Mouse (Mus musculus) lung, postnatal 0 days (tissue): Measurements from ENCODE around the gene Zfp248. TPM values are rescaled to one million over a fixed set of nuclear protein-coding genes. Genes with fewer than 3 reads are reported as not detected.

Source experiments
- ATAC-seq: fragments of 200-750 bp; cut with Nextera tagmentation; 2 replicates; pipeline ENCODE4 v1.8.0; 2017; ENCODE audit warnings: moderate library complexity
- DNase-seq: peaks from one replicate; pipeline ENCODE4 v3.0.0-alpha.2; 2016; ENCODE audit warnings: low spot score
- H3K27ac ChIP-seq: fragments of 300-500 bp; sonication (generic); 2 replicates; pipeline ENCODE4 v1.5.1; 2014; ENCODE audit warnings: antibody characterized with exemption, mild to moderate bottlenecking, low read length, mixed read lengths
- H3K27me3 ChIP-seq: fragments of 300-500 bp; sonication (generic); replicated peaks from 2 replicates; pipeline ENCODE4 v1.6.1; 2014; ENCODE audit warnings: low read length, mixed read lengths; ENCODE audit not compliant: insufficient read depth
- H3K36me3 ChIP-seq: fragments of 300-500 bp; sonication (generic); 2 replicates; pipeline ENCODE4 v1.6.1; 2014; ENCODE audit warnings: low read length, mixed read lengths; ENCODE audit not compliant: insufficient read depth
- H3K4me1 ChIP-seq: fragments of 300-500 bp; sonication (generic); 2 replicates; pipeline ENCODE4 v1.6.1; 2014; ENCODE audit warnings: antibody characterized with exemption, low read depth, low read length, mixed read lengths; ENCODE audit not compliant: insufficient read depth
- H3K4me2 ChIP-seq: fragments of 300-500 bp; sonication (generic); replicated peaks from 2 replicates; pipeline ENCODE4 v1.6.1; 2014; ENCODE audit warnings: low read depth, mild to moderate bottlenecking, low read length, moderate library complexity, mixed read lengths
- H3K4me3 ChIP-seq: fragments of 300-500 bp; sonication (generic); 2 replicates; pipeline ENCODE4 v1.5.1; 2014; ENCODE audit warnings: low read depth, low read length
- H3K9ac ChIP-seq: fragments of 300-500 bp; sonication (generic); replicated peaks from 2 replicates; pipeline ENCODE4 v1.6.1; 2014; ENCODE audit warnings: low read depth, mild to moderate bottlenecking
- H3K9me3 ChIP-seq: fragments of 300-500 bp; sonication (generic); 2 replicates; pipeline ENCODE4 v1.6.1; 2016; ENCODE audit warnings: low read length, mixed read lengths
- CTCF ChIP-seq: IDR thresholded peaks from 2 replicates; pipeline ENCODE4 v1.5.1; 2016; ENCODE audit warnings: antibody characterized with exemption, mild to moderate bottlenecking
- EP300 ChIP-seq: IDR thresholded peaks from 2 replicates; pipeline ENCODE4 v1.6.1; 2016; ENCODE audit warnings: antibody characterized with exemption, mild to moderate bottlenecking, control low read depth
- WGBS: fragments of 180-500 bp; shearing (Covaris S2); extraction: QIAGEN DNeasy Blood & Tissue Kit; methylation state at CpG from one replicate; pipeline ENCODE4 v1.1.7; 2014; 5-methylcytosine and 5-hydroxymethylcytosine counted together
- polyA plus RNA-seq: library from polyadenylated mRNA; unstranded; fragments of >200 nt; fragmentation: Nextera tagmentation; extraction: Ambion mirVana; gene quantifications from 2 replicates; pipeline ENCODE4 v1.2.1, GENCODE M21; 2015

Zfp248 gene
- polyA plus RNA-seq, 1 experiment from 2014 or later = 1.8 TPM

DNA sequence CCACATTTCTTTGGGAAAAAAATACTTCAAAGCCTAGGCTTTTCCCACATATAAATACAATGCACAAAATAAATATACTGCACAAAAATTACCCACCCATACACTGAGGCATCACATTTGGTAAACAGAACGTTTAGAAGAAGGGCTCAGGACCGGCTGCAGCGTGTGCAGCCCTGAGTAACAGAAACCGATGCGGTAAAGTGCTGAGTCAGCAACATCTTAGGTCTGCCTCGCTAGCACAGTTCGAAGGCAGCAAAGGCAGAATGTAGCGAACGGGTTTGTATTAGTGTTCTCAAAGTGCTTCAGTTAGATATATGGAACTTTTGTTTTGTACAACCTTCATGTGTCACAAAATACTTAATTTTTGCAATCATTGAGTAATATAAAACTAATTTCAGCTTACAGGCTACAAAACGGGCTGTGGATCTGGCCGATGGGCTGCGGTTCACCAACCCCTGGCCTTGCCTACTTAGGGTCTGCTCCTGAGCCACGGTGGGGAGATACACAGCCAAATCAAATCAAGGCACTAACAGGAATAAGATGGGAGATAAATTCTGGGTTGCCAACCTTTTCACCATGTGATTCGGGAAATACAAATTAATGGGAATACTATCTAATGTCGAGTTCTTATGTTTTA, 6.9 kb upstream of the Zfp248 start:
- WGBS = 81% methylated on average over 15 of the region's 15 CpGs
- H3K9me3 ChIP-seq = no peaks in the 10 kb centered on the region
- no peak overlapping the region for H3K4me3 ChIP-seq
- no peak overlapping the region for H3K9ac ChIP-seq
- H3K36me3 ChIP-seq = peaks cover 5% of the 10 kb centered on the region; the same call in 1 of the 2 replicates
- TF ChIP-seq CTCF = no peak
- TF ChIP-seq EP300 = no peak
- H3K4me2 ChIP-seq = no peak overlapping the region
- H3K4me1 ChIP-seq = no peaks in the 10 kb centered on the region
- ATAC-seq (no peak), DNase-seq (no peak)
- no peak overlapping the region for H3K27ac ChIP-seq
- no peaks in the 10 kb centered on the region for H3K27me3 ChIP-seq

DNA sequence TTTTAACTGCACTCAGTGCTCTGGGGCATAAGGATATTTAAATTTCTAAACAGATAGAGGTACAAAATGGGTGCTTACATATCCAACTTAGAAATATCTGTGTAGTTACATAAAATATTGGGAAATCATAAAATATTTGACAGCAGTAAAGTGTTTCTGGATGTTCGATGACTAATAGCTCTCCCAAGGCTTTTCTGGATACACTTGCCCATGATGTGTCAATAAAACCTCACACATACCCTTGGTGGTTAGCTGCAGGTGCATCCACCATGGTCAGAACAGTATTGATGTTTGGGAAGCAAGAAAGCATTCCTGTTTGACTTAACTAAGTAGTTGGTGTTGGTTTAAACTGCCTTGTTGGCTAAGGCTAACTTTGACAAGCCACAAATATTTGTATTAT, 2.4 kb upstream of the Zfp248 start:
- no peak overlapping the region for H3K4me3 ChIP-seq
- 88% methylated on average over 1 of the region's 1 CpGs for WGBS

DNA sequence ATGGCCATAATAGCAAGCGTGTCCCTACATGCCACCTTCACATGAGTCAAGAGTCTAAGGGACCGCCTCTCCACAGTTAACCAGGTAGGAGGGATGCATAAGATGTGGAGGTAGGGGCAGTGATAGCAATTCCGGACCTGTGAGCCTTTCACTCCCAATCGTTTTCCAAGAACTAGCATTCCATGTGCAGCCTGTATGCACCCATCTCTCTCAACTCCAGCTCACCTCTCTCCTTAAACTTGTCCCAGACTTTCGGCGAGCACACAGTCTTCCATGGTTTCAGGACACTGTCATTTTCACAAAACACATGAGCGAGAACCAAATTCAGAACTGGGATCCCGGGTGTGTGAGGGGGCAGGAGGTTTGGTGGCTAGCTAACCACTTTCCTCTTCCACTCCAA, 876 bp downstream of the Zfp248 start:
- WGBS = 22% methylated on average over 8 of the region's 8 CpGs
- TF ChIP-seq CTCF = no peak
- no peak for TF ChIP-seq EP300
- no peak for DNase-seq
- Histone ChIP-seq H3K27ac (no peak overlapping the region), H3K9ac (peak overlapping the region; percentile 55), H3K36me3 (no peaks in the 10 kb centered on the region), H3K27me3 (no peaks in the 10 kb centered on the region), H3K4me2 (peak overlapping the region; percentile 89), H3K4me1 (no peaks in the 10 kb centered on the region), H3K9me3 (no peaks in the 10 kb centered on the region), H3K4me3 (peak overlapping the region; percentile 77)
- ATAC-seq = peak; percentile 20; the same call in 1 of the 2 replicates

More for the DNA sequence above, 2.4 kb upstream of the Zfp248 start:
- DNase-seq (no peak), ATAC-seq (no peak)
- no peaks in the 10 kb centered on the region for H3K27me3 ChIP-seq
- no peak overlapping the region for H3K27ac ChIP-seq
- H3K4me2 ChIP-seq = no peak overlapping the region
- H3K4me1 ChIP-seq = no peaks in the 10 kb centered on the region
- no peaks in the 10 kb centered on the region for H3K9me3 ChIP-seq
- no peaks in the 10 kb centered on the region for H3K36me3 ChIP-seq
- no peak overlapping the region for H3K9ac ChIP-seq
- TF ChIP-seq EP300 (no peak), CTCF (no peak)

DNA sequence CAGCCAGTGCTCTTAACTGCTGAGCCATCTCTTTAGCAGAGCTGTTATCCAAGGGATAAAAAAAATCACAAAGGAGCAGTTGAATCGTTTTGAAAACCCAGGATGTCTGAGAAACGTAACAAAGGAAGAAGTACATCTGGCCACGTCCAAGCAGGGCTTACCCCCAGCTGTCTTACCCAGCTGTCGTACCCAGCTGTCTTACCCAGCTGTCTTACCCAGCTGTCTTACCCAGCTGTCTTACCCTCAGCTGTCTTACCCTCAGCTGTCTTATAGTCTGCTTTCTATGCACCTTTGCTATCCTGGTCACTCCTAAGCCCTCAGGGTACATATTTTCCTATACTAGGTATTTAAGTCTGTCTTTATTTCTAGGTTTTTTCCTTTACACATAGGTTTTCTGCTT, 23.8 kb downstream of the Zfp248 start:
- no peak overlapping the region for H3K9ac ChIP-seq
- no peak overlapping the region for H3K27ac ChIP-seq
- no peak overlapping the region for H3K4me2 ChIP-seq
- ATAC-seq (no peak), DNase-seq (no peak)
- no peak for TF ChIP-seq EP300
- TF ChIP-seq CTCF = no peak
- 82% methylated on average over 4 of the region's 4 CpGs for WGBS
- H3K36me3 ChIP-seq = peaks cover 25% of the 10 kb centered on the region
- no peak overlapping the region for H3K4me3 ChIP-seq
- H3K4me1 ChIP-seq = no peaks in the 10 kb centered on the region
- no peaks in the 10 kb centered on the region for H3K27me3 ChIP-seq
- H3K9me3 ChIP-seq = no peaks in the 10 kb centered on the region

DNA sequence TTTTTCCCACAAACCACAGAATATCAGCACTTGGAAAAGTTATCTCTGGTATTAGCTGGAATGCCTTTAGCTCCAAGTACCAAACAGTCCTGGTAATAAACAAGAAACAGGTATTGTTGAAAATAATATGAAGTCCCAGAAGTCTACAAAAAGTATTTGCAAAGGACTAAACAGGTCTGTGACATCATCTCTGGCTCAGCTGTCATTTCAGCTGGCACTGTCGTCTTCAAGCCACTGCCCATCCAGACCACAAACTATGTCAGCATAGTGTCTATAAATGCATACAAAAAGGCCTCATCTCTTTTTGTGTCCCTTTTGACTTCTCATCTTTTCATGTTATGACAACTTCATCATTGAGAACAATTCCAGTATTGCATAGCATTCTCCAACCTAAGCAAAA, 28.7 kb downstream of the Zfp248 start:
- H3K9me3 ChIP-seq = no peaks in the 10 kb centered on the region
- TF ChIP-seq CTCF (no peak), EP300 (no peak)
- H3K4me2 ChIP-seq = no peak overlapping the region
- no peak overlapping the region for H3K27ac ChIP-seq
- 86% methylated on average over 1 of the region's 1 CpGs for WGBS
- no peaks in the 10 kb centered on the region for H3K4me1 ChIP-seq
- H3K4me3 ChIP-seq = no peak overlapping the region
- no peak overlapping the region for H3K9ac ChIP-seq
- H3K36me3 ChIP-seq = peaks cover 25% of the 10 kb centered on the region
- no peaks in the 10 kb centered on the region for H3K27me3 ChIP-seq
- ATAC-seq (no peak), DNase-seq (no peak)

DNA sequence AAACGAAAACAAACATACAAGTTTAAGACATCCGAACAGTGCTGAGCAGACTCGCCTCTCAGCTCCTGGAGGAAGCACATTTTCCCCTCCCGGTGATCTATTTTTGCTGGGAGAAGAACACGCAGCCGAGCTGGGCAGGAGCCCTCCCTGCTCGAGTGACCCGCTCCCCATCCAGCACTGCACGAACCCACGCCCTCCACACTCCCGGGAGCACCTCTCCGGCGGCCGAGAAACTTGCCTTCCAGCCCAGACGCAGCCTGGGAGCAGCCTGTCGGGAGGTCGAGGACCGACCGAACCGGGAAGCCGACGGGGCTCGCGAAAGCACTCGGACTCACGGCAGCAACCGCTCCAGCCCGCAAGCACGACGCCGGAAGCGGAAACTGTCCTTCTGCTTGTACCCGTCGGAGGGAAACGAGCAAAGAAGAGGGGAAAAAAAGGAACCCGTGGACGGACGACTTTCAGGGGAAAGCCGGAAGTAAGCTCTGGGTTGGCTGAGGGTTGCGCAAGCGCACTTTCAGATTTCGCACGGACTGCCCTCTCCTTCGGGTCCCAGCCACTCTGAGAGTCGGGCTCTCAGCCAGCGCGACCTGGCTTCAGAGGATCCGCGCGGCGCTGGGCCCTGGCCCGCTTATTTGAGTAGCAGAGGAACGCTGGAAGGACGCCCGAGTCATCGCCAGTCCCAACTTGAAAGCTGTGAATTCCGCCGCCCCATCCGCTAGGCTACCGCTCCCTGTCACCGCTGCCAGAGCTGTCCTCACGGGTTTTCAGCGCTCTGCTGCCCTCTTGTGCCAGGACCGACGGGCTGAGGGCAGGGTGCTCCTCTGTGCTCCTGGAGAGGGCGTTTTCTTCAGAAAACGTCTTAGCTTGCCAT, 36.0 kb downstream of the Zfp248 start, which contains the start of gene Bms1:
TSS of gene Bms1 (minus strand) at position 425 of the 871 bp plus-strand sequence.
- H3K4me3 ChIP-seq = peak within 1 kb of the TSS; percentile 78
- ATAC-seq (peak; percentile 98), DNase-seq (peak; percentile 98)
- under 1% methylated on average over 67 of the region's 67 CpGs for WGBS
- no peaks in the 10 kb centered on the region for H3K27me3 ChIP-seq
- H3K9me3 ChIP-seq = no peaks in the 10 kb centered on the region
- H3K9ac ChIP-seq = peak within 1 kb of the TSS; percentile 69
- TF ChIP-seq CTCF (peak; percentile 98), EP300 (no peak)
- H3K36me3 ChIP-seq = peaks cover 15% of the 10 kb centered on the region
- H3K27ac ChIP-seq = peak within 1 kb of the TSS; percentile 93
- H3K4me1 ChIP-seq = peaks cover 5% of the 10 kb centered on the region; the same call in 1 of the 2 replicates
- H3K4me2 ChIP-seq = peak within 1 kb of the TSS; percentile 62
